Mouse (Mus musculus) thymus, postnatal 0 days (tissue): ENCODE data around the gene Anpep. TPM values are rescaled to one million over a fixed set of nuclear protein-coding genes. Genes with fewer than 3 reads are reported as not detected.

ENCODE experiments used
- DNase-seq: peaks from one replicate; pipeline ENCODE4 v3.0.0-alpha.2; 2015; ENCODE audit warnings: low spot score
- polyA plus RNA-seq: library from polyadenylated mRNA; unstranded; fragments of >200 nt; fragmentation: Nextera tagmentation; extraction: Ambion mirVana; gene quantifications from 2 replicates; pipeline ENCODE4 v1.2.1, GENCODE M21; 2015

The Anpep gene
- 3.6 and 5.0 TPM in 2 replicates for polyA plus RNA-seq

- no peak for DNase-seq
Measured at GRCm38 (mm10) chr7:79860811-79861210, at the start of gene Anpep. Gene Anpep, minus strand, starts transcription at chr7:79861059.

- DNase-seq = no peak
Measured at GRCm38 (mm10) chr7:79907356-79907755, 46.5 kb upstream of the Anpep start.

GRCm38 (mm10) chr7:79906914-79907313 is 46.1 kb upstream of the Anpep start:
- DNase-seq = no peak

GRCm38 (mm10) chr7:79905193-79905592 is 44.3 kb upstream of the Anpep start:
- no peak for DNase-seq

GRCm38 (mm10) chr7:79903160-79903792 is 42.4 kb upstream of the Anpep start:
- no peak for DNase-seq

GRCm38 (mm10) chr7:79900753-79901152 is 39.9 kb upstream of the Anpep start:
- DNase-seq = no peak

- no peak for DNase-seq
Measured at GRCm38 (mm10) chr7:79895225-79895624, 34.4 kb upstream of the Anpep start.

GRCm38 (mm10) chr7:79894790-79895189 is 33.9 kb upstream of the Anpep start:
- no peak for DNase-seq

- DNase-seq = no peak
Measured at GRCm38 (mm10) chr7:79892576-79893428, 31.9 kb upstream of the Anpep start.

- DNase-seq = no peak
Measured at GRCm38 (mm10) chr7:79890436-79891221, 29.8 kb upstream of the Anpep start.

- DNase-seq = no peak
Measured at GRCm38 (mm10) chr7:79888603-79889002, 27.7 kb upstream of the Anpep start.

GRCm38 (mm10) chr7:79883613-79884334 is 22.9 kb upstream of the Anpep start:
- DNase-seq = no peak

- no peak for DNase-seq
Measured at GRCm38 (mm10) chr7:79881901-79882300, 21.0 kb upstream of the Anpep start.

GRCm38 (mm10) chr7:79880998-79881397 is 20.1 kb upstream of the Anpep start:
- DNase-seq = no peak

GRCm38 (mm10) chr7:79880033-79880432 is 19.2 kb upstream of the Anpep start:
- DNase-seq = no peak

- no peak for DNase-seq
Measured at GRCm38 (mm10) chr7:79878455-79879025, 17.7 kb upstream of the Anpep start.

GRCm38 (mm10) chr7:79873407-79873806 is 12.5 kb upstream of the Anpep start:
- no peak for DNase-seq

GRCm38 (mm10) chr7:79871797-79872345 is 11.0 kb upstream of the Anpep start:
- no peak for DNase-seq

GRCm38 (mm10) chr7:79869072-79869719 is 8.3 kb upstream of the Anpep start:
- DNase-seq = no peak

GRCm38 (mm10) chr7:79868475-79868874 is 7.6 kb upstream of the Anpep start:
- no peak for DNase-seq
